Mouse (Mus musculus) liver (tissue): ENCODE results near the gene Hcn2.
"Not testable (repeated sequence)": the region's sequence is repeated elsewhere in the genome, so short reads cannot be mapped to it uniquely, and the experiment has no call there.

Experiments
- DNase-seq: peaks from one replicate; pipeline ENCODE4 v3.0.0-alpha.2; 2020; ENCODE audit warnings: mixed read lengths

Hcn2 gene

DNA sequence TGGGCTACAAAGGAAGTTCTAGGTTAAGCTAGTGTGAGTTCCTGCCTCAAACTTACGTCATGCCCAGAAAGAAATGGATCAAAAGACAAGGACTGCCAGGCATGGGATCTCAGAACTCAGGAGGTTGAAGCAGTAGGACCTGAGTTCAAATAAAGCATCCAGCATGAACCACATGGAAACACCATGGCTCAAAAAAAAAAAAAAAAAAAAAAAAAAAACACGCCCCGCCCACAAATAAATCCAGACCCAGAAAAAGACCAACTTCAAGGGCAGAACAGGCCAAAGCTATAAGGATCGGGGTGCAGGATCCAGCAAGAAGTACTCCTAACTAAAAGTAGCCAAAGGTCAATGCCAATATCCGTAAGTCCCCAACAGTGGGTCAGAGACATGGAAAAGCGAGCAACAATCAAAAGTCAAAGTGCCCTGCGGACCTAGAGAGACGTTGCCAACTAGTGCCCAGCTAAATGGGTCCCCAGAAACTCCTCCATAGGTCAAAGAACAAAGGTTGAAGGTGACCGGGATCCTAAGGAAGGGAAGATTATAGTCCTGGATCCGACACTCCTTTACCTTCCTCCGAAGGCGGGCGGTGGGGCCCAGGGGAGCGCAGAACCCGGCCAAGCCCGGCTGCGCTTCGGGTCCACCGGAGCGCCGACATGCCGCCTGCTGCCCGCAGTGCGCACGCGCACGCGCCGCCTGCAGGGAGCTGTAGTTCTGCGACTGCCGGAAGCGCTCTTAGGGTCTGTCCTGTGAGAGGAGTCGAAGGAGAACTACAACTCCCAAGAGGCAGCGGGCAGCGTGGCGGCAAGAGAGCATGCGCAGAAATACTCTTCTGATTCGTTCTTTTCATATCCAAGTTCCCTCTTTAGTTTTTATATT, 29.7 kb downstream of the Hcn2 start, which contains the start of gene Polrmt:
Gene Polrmt, minus strand, starts transcription at position 684 of the 876 bp plus-strand sequence.
- peak; percentile 97 for DNase-seq

DNA sequence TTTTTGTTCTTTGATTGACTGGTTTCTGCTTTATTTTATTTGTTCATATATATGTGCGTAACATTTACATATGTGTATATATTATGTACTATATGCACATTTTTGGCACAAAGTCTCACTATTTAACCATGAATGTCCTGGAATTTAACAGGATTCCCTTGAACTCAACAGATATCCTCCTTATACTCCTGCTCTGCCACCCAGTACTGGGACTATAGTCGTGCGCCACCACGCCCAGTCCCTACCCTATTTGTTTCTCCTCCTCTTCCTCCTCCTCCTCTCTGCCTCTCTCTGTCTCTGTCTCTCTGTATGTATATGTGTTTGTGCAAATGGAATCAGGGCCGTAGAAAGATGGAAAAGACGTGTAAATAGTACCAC, 30.3 kb downstream of the Hcn2 start:
- DNase-seq = peak; percentile 65

DNA sequence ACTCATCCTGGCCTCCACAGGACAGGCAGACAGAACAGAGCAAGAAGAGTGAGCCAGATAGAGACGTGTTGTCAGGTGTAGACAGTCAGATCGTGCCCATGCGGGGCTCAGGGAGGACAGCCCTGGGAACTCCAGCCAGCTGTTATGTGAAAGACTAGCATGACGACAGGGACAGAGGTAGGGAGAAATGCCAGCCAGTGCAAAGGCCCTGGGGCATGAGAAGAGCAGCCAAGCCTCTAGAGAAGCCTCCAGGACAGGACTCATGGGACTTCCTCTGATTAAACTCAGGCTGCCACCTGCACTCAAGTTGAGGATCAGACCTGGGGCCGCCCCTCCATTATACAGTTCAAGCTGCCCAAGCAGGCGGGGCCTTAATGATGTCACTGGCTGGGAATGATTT, 32.1 kb downstream of the Hcn2 start:
- no peak for DNase-seq

DNA sequence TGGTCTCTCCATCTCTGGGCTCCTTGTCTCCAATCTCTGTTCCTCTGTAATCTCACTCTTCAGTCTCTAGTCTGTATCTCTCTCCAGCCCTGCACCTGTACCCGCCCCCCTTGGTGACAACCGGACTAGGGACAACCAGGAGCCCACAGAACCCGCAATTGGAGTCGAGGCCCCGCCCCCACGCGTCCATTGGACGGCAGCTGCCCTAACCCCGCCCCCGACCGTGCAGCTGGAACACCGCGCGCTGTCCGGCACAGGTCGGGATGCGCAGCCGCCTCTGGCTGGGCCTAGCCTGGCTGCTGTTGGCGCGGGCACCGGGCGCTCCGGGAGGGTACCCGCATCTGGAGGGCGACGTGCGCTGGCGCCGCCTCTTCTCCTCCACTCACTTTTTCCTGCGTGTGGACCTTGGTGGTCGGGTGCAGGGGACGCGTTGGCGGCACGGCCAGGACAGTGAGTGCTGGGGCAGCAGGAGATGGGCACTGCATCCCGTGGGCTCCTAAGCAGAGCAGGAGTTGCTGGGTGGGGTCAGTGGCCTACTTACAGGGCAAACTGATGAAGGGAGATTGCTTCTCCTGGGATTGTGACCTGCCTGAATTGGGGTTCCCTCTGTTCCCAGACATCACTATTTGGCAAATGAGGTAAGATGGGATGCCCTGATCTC, 38.6 kb downstream of the Hcn2 start, which contains the start of gene Fgf22:
Gene Fgf22, plus strand, starts transcription at position 221 of the 661 bp plus-strand sequence.
- DNase-seq = peak; percentile 84

DNA sequence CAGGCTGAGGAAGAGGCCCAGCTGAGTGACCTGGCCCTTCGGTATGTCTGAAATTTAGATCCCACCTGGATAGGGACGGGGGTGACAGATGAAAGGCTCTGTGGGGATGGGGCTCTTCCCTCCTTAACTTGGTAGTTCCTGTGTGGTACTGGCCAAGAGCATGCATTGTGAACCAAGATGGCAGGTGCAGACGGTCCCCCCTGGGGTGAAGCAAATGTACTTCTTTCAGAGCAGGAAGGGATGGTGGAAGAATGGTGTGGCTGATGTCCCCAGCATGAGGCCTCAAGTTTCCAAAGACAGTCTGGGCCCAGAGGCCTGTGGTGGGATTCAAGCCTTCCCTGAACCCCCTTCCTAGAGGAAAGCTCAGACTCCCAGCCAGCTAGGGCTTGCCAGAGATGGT, 39.4 kb downstream of the Hcn2 start:
- no peak for DNase-seq

DNA sequence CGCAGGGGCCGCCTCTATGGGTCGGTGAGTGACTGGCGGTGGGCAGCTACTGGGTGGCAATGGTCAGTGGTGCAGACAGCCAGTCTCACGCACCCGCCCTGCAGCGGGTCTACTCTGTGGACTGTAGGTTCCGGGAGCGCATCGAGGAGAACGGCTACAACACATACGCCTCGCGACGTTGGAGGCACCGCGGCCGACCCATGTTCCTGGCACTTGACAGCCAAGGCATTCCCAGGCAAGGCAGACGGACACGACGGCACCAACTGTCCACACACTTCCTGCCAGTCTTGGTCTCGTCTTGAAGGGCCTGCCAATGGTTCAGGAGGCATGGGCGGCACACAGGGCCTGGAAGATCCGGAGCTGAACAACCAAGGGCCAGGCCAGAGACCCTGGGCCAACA, 40.2 kb downstream of the Hcn2 start:
- DNase-seq = no peak

DNA sequence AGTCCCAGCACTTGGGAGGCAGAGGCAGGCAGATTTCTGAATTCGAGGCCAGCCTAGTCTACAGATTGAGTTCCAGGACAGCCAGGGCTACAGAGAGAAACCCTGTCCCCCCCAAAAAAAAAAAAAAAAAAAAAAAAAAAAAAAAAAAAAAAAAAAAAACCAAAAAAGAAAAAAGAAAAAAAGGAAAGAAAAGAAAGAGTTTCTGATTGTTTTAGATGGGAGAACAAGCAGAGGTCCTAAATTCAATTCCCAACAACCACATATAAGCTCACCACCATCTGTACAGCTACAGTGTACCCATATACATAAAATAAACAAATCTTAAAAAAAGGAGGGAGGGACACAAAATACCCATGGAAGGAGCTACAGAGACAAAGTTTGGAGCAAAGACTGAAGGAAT, 43.2 kb downstream of the Hcn2 start:
- DNase-seq = not testable (repeated sequence)

DNA sequence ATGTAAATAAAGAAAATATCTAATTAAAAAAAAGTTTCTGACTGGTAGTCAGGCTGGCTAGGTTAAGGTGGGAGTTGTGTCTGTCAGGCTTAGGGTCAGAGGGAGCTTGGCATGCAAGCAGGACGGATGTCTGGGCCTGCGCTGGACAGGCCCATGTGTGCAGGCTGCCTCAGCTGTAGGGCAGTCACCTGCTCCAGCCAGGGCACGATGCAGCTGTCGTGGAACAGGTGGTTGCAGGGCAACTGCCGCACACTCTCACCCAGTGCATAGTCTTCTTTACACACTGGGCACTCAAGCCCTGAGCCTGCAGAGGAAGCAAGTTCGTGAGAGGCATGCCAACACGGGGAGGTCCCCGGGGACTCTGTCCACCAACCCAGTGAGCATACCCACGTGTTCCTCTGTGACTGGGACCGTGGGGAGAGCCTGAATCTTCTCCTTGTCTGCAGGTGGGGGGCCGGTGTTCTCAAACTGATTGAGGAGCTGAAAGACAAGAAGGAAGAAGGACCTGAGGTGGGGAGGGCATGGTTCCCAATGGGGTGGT, 44.2 kb downstream of the Hcn2 start:
- no peak for DNase-seq

DNA sequence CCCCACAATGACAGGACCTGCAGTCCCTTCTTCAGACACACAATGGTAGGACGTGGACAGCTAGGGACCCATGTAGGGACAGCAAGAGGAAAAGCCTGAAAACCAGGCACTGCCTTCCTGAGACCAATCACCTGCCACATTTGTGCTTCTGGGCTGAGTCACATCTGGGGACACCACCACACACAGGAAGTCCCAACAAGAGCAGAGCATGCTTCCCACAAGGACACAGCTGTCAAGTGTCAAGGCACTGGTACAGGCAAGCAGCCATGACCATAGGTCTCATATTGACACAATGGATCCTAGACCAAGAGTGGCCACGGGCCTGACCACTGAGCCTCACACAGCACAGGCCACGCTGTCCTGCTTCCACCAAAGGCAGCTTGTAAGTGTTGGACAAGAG, 46.4 kb downstream of the Hcn2 start:
- DNase-seq = no peak

DNA sequence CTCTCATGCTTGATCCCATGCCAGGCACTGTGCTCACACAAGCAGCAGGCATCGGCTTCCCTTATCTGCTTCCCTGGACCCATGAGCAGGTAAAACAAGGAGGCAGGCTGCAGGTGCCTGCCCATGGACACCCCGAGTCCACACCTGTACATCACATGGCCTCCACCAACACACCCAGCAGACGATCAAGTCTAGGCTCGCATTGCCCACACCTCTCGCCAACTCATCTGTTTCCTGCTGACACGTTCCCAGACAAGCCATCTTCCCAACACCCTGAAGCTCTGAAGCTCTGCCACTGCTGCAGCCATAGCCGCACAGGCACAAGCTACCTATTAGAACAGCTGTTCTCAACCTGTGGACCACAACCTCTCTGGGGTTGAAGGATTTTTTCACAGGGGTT, 47.8 kb downstream of the Hcn2 start:
- no peak for DNase-seq

DNA sequence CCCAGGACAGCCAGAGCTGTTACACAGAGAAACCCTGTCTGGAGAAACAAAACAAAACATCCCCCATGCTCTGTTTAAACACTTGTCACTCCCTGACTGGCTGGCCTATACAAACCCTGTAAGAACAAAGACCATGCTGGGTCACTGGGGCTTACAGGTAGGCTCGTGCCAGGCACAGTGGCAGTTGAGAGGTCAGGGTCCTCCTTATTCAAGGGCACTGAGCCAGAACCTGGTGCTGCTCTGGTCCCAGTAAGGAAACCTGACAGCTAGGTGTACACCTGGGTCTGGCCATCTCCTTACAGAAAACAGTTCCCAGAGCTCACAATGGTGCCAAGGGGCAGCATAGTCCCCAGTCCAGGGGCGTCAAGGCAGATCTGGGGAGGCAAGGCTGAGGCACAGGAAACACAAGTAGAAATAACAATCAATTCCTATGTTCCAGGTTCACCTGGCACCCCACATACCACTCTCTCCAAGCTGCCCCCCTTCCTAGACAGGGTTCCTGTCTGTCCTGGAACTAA, 48.9 kb downstream of the Hcn2 start:
- DNase-seq = no peak

DNA sequence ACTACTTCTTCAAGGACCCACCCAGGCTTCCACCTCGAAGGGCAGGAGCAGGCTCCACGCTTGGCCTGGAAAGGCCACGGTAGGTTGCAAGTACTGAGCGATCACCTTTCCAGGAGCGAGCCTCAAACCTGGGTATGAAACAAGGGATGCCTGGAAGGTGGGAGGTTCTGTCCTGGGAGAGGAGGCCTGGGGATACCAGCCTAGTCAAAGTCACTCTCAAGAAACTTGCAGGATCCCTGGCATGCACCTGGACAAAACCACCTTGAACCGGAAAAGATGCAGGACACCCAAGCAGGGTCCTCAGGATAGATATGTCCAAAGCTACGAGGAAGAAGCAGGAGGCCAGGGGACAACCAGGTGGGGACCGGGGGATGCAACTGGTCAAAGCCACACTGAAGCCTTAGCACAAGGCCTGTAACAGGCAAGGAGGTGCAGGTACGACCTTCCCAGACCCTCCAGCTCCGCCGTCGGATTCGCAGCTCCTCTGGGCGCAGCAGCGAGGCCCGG, 49.6 kb downstream of the Hcn2 start:
- DNase-seq = no peak

DNA sequence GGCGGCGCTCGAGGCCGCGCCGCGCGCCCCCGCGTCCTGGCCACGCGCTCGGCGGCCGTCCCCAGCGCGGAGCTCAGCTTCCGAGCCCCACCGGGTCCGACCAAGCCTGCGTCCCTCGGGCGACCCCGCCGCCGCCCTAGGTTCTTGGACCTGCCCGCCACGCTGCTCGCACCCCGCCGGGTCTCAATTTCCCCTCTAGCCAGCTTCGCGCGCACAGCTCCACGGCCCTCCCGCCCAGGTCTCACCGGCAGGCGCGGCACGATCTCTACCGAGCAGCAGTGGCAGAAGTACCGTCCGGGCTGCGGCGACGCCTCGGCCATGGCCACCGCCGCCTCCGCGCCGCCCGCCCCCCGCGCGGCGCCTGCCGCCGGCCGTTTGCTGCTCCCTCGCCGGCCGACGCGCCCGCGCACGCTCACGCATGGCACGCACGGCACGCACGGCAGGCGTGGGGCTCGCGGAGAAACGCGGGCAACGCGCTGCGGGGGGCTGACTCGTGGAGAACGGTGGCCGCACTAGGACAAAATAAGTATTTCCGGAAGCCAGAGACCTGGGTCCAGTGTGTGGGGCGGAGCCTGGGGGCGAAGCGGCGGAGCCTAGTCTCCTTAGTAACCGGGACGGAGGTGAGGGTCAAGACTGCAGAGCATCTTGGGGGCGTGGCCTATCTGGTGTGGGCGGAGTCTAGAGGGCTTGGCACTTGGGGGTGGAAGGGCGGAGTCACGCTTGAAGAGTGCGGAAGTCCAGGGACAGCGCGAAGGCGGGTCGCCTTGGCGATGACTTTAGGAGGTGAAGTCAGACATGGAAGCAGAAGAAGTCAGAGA, 50.3 kb downstream of the Hcn2 start, which contains the start of gene Rnf126:
Gene Rnf126, minus strand, starts transcription at position 445 of the 818 bp plus-strand sequence.
- DNase-seq = peak; percentile 100

DNA sequence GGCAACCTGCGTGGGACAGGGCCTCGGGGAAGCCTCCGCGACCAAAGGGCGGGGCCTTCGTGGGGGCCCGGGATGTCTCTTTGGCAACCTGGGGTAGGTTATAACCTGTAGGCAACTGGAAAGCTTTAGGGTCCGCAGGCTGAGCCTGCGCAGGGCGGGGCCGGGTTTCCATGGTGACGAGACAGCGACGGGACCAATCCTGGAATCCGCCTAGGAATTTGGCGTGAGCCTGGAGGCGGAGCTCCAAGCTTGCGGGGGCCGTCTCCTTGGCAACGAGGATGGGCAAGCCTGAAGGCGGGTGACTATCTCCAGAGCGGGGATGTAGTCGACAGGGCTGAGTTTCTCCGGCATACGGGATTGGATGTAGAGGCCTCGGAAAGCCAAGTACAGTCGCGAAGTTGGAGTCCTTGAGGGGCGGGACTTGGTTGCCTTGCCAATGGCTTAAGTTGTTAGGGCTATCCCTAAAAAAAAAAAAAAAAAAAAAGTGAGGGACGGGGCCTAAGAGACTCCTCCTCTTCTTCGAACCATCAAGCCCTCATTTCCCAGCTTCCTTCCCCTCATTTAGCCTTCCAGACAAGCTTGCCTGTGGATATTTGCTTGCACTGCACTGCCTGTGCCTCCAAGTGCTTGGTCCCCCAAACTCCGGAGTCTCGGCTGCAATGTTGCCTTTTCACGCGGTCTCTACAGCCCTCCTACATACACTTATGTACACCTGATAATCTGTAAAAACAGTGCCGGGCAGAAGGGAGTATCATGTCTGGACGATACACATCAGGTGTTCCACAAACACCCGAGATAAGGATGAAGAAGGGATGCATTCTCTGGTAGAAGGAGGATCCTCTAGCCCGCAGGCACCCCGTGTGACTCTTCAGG, 51.2 kb downstream of the Hcn2 start:
- DNase-seq = peak; percentile 89

DNA sequence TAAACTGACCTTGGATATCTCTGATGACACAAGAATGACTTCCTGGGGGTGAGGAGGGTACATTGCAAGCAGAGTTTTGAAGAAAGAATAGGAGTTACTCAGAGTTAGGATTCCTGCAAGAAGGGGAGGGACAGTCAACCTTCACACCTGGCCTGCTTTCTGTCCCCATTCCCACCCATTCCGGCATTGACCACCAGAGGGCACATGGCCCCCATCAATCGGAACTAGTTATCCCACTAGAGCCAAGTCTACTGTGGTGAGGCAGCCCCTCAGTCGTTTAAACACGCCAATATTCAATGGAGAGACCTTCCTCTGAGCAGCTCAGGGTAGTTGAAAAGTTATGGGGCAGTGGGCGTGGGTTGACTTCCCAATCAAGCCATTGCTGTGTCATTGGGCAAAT, 52.0 kb downstream of the Hcn2 start:
- peak; percentile 76 for DNase-seq

DNA sequence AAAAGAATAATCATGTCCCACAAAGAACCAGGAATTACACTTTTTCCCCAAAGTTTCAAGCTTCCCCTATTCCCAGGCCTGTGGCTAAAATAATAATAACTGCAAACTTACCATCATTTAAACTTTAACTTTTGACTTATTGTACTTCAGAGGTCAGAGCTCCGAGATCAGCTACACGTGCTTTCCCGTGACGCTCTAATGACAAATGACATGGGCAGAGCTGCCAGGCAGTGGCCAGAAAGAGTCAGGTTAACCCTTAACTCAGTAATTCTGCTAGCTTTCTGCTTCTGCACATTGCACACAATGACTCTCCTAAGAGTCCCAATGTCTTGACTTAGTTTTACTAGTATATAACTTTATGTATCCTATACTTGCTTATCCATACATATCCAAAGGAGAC, 52.9 kb downstream of the Hcn2 start:
- DNase-seq = no peak

DNA sequence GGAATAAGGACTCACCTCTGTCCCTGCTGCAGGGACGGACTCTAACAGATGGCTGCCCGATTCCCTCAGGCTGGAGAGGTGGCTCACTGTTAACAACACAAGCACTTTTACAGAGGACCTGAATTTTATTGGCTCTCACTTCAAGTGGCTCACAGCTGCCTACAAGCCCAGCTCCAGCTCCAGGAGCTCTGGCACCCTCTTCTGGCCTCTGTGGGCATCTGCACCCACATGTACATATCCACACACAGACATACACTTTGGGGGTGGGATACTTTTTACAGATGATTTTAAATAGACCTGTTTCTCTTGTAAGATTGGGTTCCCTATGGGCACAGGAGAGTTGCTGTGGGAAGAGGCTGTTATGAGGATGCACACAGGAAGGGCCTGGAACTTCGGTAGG, 55.9 kb downstream of the Hcn2 start:
- no peak for DNase-seq

DNA sequence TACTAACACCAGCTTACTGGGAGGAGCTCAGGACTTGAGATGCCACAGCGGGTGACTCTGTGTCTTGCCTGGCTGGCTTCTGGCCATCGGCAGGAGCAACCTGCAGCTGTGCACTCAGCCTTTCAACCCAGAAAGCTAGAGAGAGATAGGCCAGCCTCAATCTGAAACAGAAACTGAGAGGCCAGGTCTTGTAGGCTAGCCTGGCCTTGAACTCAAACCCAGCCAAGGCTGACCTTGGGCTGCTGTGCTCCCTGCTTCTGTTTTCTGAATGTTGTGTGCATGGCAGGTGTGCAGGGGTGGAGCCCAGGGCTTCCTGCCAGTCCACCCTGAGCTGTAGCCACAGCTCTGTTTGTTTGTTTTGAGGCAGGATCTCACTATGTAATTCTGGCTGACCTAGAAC, 56.8 kb downstream of the Hcn2 start:
- no peak for DNase-seq

DNA sequence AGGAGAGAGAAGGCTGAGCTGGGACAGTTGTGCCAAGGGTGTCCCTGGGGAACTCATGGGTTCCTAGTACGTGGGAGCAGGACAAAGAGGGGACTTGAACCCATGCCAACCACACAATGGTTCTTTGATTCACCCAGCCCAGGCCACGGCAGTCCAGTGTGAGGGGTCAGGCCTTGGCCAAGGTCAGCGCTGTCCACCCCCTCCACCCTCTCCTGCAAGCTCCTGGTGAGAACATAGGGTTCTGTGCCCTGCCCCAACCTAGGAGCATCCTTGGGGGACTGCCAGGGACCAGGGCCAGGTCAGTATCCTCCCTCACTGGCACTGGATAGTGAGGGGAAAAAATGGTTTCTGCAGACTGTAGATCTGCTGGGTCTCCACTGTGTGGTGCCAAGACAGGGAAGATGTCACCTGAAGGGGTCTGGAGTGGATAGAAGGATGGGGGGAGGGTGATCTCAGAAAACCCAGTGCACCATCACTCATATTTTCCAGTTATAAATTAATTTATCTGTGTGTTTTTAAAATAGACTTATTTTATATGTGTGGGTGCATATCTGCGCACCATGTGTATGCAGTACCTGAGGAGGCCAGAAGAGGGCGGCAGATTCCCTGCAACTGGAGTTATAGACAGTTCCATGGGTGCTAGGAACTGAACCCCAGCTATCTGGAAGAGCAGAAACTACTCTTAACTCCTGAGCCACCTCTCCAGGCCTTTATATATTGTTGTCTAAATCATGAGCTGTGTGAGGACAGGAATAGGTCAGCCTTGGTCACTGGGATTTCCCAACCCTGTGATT, 58.2 kb downstream of the Hcn2 start:
- DNase-seq = peak; percentile 40

DNA sequence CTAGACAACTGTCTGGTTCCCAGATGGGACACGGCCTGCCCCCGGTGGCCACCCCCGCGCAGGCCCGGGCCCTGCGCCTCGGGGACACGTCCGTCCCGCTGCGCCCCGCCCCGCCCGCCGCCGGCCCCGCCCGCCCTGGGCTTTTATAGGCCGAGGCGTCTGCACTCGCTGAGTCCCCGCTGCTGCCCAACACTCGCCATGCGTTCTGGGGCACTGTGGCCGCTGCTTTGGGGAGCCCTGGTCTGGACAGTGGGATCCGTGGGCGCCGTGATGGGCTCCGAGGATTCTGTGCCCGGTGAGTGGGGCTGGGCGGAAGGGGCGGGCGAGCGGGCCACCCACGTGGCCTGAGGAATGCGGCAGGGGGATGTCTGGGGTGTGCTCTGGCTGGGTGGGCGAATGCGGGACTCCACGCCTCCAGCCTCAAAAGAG, 60.7 kb downstream of the Hcn2 start, which contains the start of gene Fstl3:
Gene Fstl3, plus strand, starts transcription at position 170 of the 429 bp plus-strand sequence.
- DNase-seq = no peak
